Mouse (Mus musculus) forebrain, postnatal 0 days (tissue): Measurements from ENCODE around the gene Prepl. TPM values are rescaled to one million over a fixed set of nuclear protein-coding genes. Genes with fewer than 3 reads are reported as not detected.

Experiments used
- ATAC-seq: fragments of 200-750 bp; cut with Nextera tagmentation; 2 replicates; pipeline ENCODE4 v1.8.0; 2017; ENCODE audit warnings: mild to moderate bottlenecking, moderate library complexity
- DNase-seq: peaks from one replicate; pipeline ENCODE4 v3.0.0-alpha.2; 2015
- H3K27ac ChIP-seq: fragments of 300-500 bp; sonication (generic); 2 replicates; pipeline ENCODE4 v1.5.1; 2014; ENCODE audit warnings: low read depth, mild to moderate bottlenecking, antibody characterized with exemption, low read length, moderate library complexity, mixed read lengths
- H3K27me3 ChIP-seq: fragments of 300-500 bp; sonication (generic); 2 replicates; pipeline ENCODE4 v1.6.1; 2014; ENCODE audit warnings: mild to moderate bottlenecking, low read length, mixed read lengths; ENCODE audit not compliant: insufficient read depth
- H3K36me3 ChIP-seq: fragments of 300-500 bp; sonication (generic); 2 replicates; pipeline ENCODE4 v1.6.1; 2014; ENCODE audit warnings: mild to moderate bottlenecking, moderate library complexity; ENCODE audit not compliant: insufficient read depth
- H3K4me1 ChIP-seq: fragments of 300-500 bp; sonication (generic); 2 replicates; pipeline ENCODE4 v1.6.1; 2014; ENCODE audit warnings: antibody characterized with exemption; ENCODE audit not compliant: insufficient read depth
- H3K4me2 ChIP-seq: fragments of 300-500 bp; sonication (generic); 2 replicates; pipeline ENCODE4 v1.6.1; 2014; ENCODE audit warnings: low read depth, mild to moderate bottlenecking, moderate library complexity
- H3K4me3 ChIP-seq: fragments of 300-500 bp; sonication (generic); 2 replicates; pipeline ENCODE4 v1.5.1; 2014; ENCODE audit warnings: low read depth, low read length, mixed read lengths
- H3K9ac ChIP-seq: fragments of 300-500 bp; sonication (generic); 2 replicates; pipeline ENCODE4 v1.6.1; 2014; ENCODE audit warnings: mild to moderate bottlenecking
- H3K9me3 ChIP-seq: fragments of 300-500 bp; sonication (generic); 2 replicates; pipeline ENCODE4 v1.6.1; 2016; ENCODE audit warnings: low read length
- CTCF ChIP-seq: sonication (generic); IDR thresholded peaks from 2 replicates; pipeline ENCODE4 v1.5.1; 2016; ENCODE audit warnings: antibody characterized with exemption, control low read depth, low read depth
- WGBS: fragments of 180-500 bp; shearing (Covaris S2); extraction: QIAGEN DNeasy Blood & Tissue Kit; methylation state at CpG from one replicate; pipeline ENCODE4 v1.1.7; 2014; 5-methylcytosine and 5-hydroxymethylcytosine counted together
- polyA plus RNA-seq: library from polyadenylated mRNA; unstranded; fragments of >200 nt; fragmentation: Nextera tagmentation; extraction: Ambion mirVana; gene quantifications from 2 replicates; pipeline ENCODE4 v1.2.1, GENCODE M21; 2015
- total RNA-seq: library from RNA; depleted of rRNA; stranded (reverse); fragments of >200 nt; gene quantifications from 2 replicates; pipeline ENCODE4 v1.2.3, GENCODE M21; 2014

The Prepl gene
- total and polyA plus RNA-seq, 2 experiments from 2014 or later = 105 to 107 TPM

DNA sequence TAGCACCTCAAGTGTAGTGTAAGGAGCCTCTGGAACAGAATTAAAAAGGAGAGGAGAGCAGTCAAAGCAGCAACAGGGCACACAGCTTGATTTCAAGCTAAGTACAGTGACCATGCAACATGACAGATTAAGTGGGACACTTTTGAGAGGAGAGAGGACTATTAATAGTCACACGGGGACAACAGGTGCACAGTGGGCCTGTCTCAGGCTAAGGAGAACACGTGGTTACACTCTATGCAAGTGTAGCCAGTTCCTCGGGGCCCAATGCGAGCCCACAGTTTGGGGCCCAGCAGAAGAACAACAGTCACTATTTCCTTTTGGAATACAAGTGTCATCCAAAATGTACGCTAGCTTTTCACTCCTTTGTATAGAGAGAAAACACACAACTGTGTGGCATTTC, 2.5 kb downstream of the Prepl start:
- ATAC-seq = no peak

DNA sequence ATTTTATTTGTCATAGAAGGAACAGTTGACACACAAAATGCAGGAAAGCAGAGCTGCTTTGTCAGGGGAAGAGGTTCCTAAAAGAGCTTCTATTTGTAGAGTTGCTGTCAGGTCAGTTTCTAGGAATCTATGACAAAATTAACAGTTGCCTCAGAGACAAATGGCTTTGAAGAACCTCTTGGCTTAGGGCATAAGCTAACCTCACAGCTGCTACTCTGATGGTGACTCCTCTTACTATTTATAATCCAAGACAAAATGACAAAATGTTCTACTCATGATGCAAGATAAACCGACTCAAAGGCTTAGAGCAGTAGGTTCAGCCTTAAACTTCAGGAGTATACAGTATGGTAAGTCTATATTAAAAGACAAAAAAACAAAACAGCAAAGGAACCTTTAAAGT, 3.5 kb downstream of the Prepl start:
- Histone ChIP-seq H3K27ac (no peak overlapping the region), H3K4me3 (no peak overlapping the region), H3K4me1 (peaks cover 9% of the 10 kb centered on the region), H3K4me2 (no peak overlapping the region), H3K27me3 (no peaks in the 10 kb centered on the region), H3K9me3 (no peaks in the 10 kb centered on the region), H3K36me3 (peaks cover 7% of the 10 kb centered on the region; the same call in 1 of the 2 replicates), H3K9ac (no peak overlapping the region)
- WGBS = 86% methylated on average over 1 of the region's 1 CpGs
- ATAC-seq (no peak), DNase-seq (no peak)
- TF ChIP-seq CTCF = no peak

More for the DNA sequence above, 2.5 kb downstream of the Prepl start:
- Histone ChIP-seq H3K27me3 (no peaks in the 10 kb centered on the region), H3K9ac (no peak overlapping the region), H3K27ac (no peak overlapping the region), H3K4me2 (no peak overlapping the region), H3K9me3 (no peaks in the 10 kb centered on the region), H3K4me1 (peaks cover 9% of the 10 kb centered on the region), H3K36me3 (peaks cover 3% of the 10 kb centered on the region; the same call in 1 of the 2 replicates), H3K4me3 (no peak overlapping the region)
- DNase-seq = no peak
- no peak for TF ChIP-seq CTCF
- WGBS = 91% methylated on average over 5 of the region's 5 CpGs

DNA sequence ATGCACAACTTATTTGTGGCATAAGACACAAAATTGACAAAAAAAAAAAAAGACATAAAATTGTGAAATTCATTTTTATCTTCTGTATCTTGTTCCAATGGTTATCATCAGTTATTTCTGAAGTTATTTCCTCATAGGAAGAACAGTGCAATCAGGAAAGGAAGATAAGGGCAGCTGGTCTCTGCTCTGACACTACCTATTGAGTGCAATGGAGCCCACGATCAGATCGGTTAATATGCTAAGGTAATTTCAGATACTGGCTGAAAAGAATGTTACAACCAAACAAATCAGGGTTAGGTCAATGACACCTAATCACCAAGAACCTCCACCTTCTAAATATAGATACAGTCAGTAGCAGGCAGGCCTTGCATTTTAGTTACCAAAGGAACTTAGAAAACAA, 4.7 kb downstream of the Prepl start:
- no peak overlapping the region for H3K4me2 ChIP-seq
- ATAC-seq = no peak
- H3K27me3 ChIP-seq = no peaks in the 10 kb centered on the region
- H3K9ac ChIP-seq = no peak overlapping the region
- WGBS = 90% methylated on average over 2 of the region's 2 CpGs
- H3K27ac ChIP-seq = no peak overlapping the region
- H3K4me1 ChIP-seq = peaks cover 9% of the 10 kb centered on the region
- no peaks in the 10 kb centered on the region for H3K9me3 ChIP-seq
- H3K36me3 ChIP-seq = peaks cover 14% of the 10 kb centered on the region
- H3K4me3 ChIP-seq = no peak overlapping the region
- TF ChIP-seq CTCF = no peak
- DNase-seq = no peak

GRCm38 (mm10) chr17:85080781-85081180, 9.3 kb downstream of the Prepl start:
- whole genome bisulfite sequencing = 96% methylated on average over 11 of the region's 11 CpGs
- Histone ChIP-seq H3K4me1 (no peaks in the 10 kb centered on the region), H3K9me3 (no peaks in the 10 kb centered on the region), H3K4me2 (no peak overlapping the region), H3K36me3 (peaks cover 48% of the 10 kb centered on the region), H3K9ac (no peak overlapping the region), H3K4me3 (no peak overlapping the region), H3K27ac (no peak overlapping the region), H3K27me3 (no peaks in the 10 kb centered on the region)
- no peak for ATAC-seq
- DNase-seq = no peak
- TF ChIP-seq CTCF = no peak

DNA sequence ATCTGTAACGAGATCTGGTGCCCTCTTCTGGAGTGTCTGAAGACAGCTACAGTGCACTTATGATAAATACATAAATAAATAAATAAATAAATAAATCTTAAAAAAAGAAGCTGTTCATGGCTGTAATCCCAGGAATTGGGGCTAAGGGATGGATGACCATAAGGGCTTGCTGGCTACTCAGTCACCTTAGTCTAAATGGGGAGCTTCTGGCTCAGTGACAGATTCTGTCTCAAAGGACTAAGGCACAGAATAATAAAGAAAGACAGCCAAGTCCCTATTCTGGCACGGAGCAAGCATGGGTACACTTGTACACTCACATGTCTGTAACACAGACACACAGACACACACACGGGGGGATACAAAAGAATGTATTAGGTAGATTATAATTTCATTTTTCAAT, 10.8 kb downstream of the Prepl start:
- WGBS = 69% methylated on average over 3 of the region's 3 CpGs
- no peak for TF ChIP-seq CTCF

DNA sequence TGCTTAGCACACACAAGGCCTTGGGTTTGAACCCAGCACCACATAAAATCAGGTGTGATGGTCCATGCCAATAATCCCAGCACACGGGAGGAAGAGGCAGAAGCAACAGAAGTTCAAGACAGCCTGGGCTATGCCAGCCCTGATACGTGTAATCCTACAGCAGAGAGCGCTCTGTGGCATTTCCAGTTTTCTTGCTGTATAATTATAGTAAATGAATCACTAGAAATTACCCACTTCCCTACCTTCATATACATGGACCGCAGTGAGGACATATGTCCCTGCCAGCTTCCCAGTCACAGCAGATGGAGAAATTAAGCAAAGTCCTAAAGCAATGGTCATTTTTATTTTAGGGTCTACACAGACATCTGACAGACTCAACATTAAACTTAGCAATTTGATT, 16.0 kb downstream of the Prepl start:
- Histone ChIP-seq H3K4me2 (no peak overlapping the region), H3K9ac (no peak overlapping the region), H3K27me3 (no peaks in the 10 kb centered on the region), H3K9me3 (no peaks in the 10 kb centered on the region), H3K4me1 (no peaks in the 10 kb centered on the region), H3K27ac (no peak overlapping the region), H3K36me3 (peaks cover 57% of the 10 kb centered on the region), H3K4me3 (no peak overlapping the region)
- no peak for ATAC-seq
- WGBS = 82% methylated on average over 4 of the region's 4 CpGs
- no peak for TF ChIP-seq CTCF
- no peak for DNase-seq

More for the DNA sequence above, 10.8 kb downstream of the Prepl start:
- Histone ChIP-seq H3K4me1 (no peaks in the 10 kb centered on the region), H3K27me3 (no peaks in the 10 kb centered on the region), H3K9me3 (no peaks in the 10 kb centered on the region), H3K36me3 (peaks cover 54% of the 10 kb centered on the region), H3K9ac (no peak overlapping the region), H3K4me2 (no peak overlapping the region), H3K4me3 (no peak overlapping the region), H3K27ac (no peak overlapping the region)
- DNase-seq (no peak), ATAC-seq (no peak)

- DNase-seq (no peak), ATAC-seq (no peak)
- H3K36me3 ChIP-seq = peaks cover 56% of the 10 kb centered on the region
- no peaks in the 10 kb centered on the region for H3K4me1 ChIP-seq
- no peak overlapping the region for H3K4me3 ChIP-seq
- H3K9ac ChIP-seq = 0 out of 2 replicates have a peak overlapping the region, but pooled peaks have one; percentile 11
- no peaks in the 10 kb centered on the region for H3K27me3 ChIP-seq
- H3K27ac ChIP-seq = no peak overlapping the region
- TF ChIP-seq CTCF = no peak
- no peaks in the 10 kb centered on the region for H3K9me3 ChIP-seq
- H3K4me2 ChIP-seq = no peak overlapping the region
- WGBS = 31% methylated on average over 7 of the region's 7 CpGs
Measured at GRCm38 (mm10) chr17:85073214-85073613, 16.8 kb downstream of the Prepl start.
